Mouse (Mus musculus) heart, embryonic 12.5 days (tissue): ENCODE results near the gene Cfap61. TPM values are rescaled to one million over a fixed set of nuclear protein-coding genes. Genes with fewer than 3 reads are reported as not detected.

Experiments
- ATAC-seq: fragments of 200-750 bp; cut with Nextera tagmentation; 2 replicates; pipeline ENCODE4 v1.8.0; 2017; ENCODE audit warnings: moderate TSS enrichment, moderate library complexity; ENCODE audit not compliant: insufficient number of reproducible peaks, low FRiP score
- H3K27ac ChIP-seq: fragments of 300-500 bp; sonication (generic); 2 replicates; pipeline ENCODE4 v1.5.1; 2016; ENCODE audit warnings: mild to moderate bottlenecking, moderate library complexity; ENCODE audit not compliant: poor library complexity, severe bottlenecking
- H3K27me3 ChIP-seq: fragments of 300-500 bp; sonication (generic); replicated peaks from 2 replicates; pipeline ENCODE4 v1.6.1; 2016; ENCODE audit warnings: mild to moderate bottlenecking, moderate library complexity
- H3K36me3 ChIP-seq: fragments of 300-500 bp; sonication (generic); 2 replicates; pipeline ENCODE4 v1.6.1; 2016; ENCODE audit warnings: mild to moderate bottlenecking, moderate library complexity
- H3K4me1 ChIP-seq: fragments of 300-500 bp; sonication (generic); replicated peaks from 2 replicates; pipeline ENCODE4 v1.6.1; 2016; ENCODE audit warnings: mild to moderate bottlenecking
- H3K4me2 ChIP-seq: fragments of 300-500 bp; sonication (generic); 2 replicates; pipeline ENCODE4 v1.6.1; 2016; ENCODE audit warnings: mild to moderate bottlenecking, moderate library complexity
- H3K4me3 ChIP-seq: fragments of 300-500 bp; sonication (generic); 2 replicates; pipeline ENCODE4 v1.5.1; 2016; ENCODE audit warnings: mild to moderate bottlenecking
- H3K9ac ChIP-seq: fragments of 300-500 bp; sonication (generic); 2 replicates; pipeline ENCODE4 v1.6.1; 2016; ENCODE audit warnings: mild to moderate bottlenecking, moderate library complexity
- H3K9me3 ChIP-seq: fragments of 300-500 bp; sonication (generic); replicated peaks from 2 replicates; pipeline ENCODE4 v1.6.1; 2016; ENCODE audit warnings: mild to moderate bottlenecking, moderate library complexity
- WGBS: fragments of 180-500 bp; shearing (Covaris S2); methylation state at CpG from one replicate; pipeline ENCODE4 v1.1.7; 2016; 5-methylcytosine and 5-hydroxymethylcytosine counted together
- polyA plus RNA-seq: library from polyadenylated mRNA; unstranded; fragments of >200 nt; fragmentation: Nextera tagmentation; extraction: Ambion mirVana; gene quantifications from 2 replicates; pipeline ENCODE4 v1.2.1, GENCODE M21; 2016

The Cfap61 gene
- polyA plus RNA-seq, 1 experiment from 2014 or later = 0.59 TPM

GRCm38 (mm10) chr2:146224141-146224540, 289.6 kb downstream of the Cfap61 start:
- H3K4me2 ChIP-seq = no peak overlapping the region
- no peak overlapping the region for H3K27ac ChIP-seq
- no peak overlapping the region for H3K9ac ChIP-seq
- peaks cover 28% of the 10 kb centered on the region for H3K4me1 ChIP-seq
- H3K27me3 ChIP-seq = peaks cover 83% of the 10 kb centered on the region
- WGBS = 16% methylated on average over 7 of the region's 7 CpGs
- ATAC-seq = no peak
- no peak overlapping the region for H3K4me3 ChIP-seq
- no peaks in the 10 kb centered on the region for H3K9me3 ChIP-seq
- H3K36me3 ChIP-seq = no peaks in the 10 kb centered on the region

GRCm38 (mm10) chr2:146225818-146226217, 291.2 kb downstream of the Cfap61 start:
- ATAC-seq = no peak
- no peak overlapping the region for H3K4me2 ChIP-seq
- H3K27ac ChIP-seq = no peak overlapping the region
- H3K36me3 ChIP-seq = no peaks in the 10 kb centered on the region
- H3K4me3 ChIP-seq = no peak overlapping the region
- H3K9ac ChIP-seq = no peak overlapping the region
- WGBS = 19% methylated on average over 6 of the region's 6 CpGs
- H3K27me3 ChIP-seq = peaks cover 77% of the 10 kb centered on the region
- no peaks in the 10 kb centered on the region for H3K9me3 ChIP-seq
- peaks cover 23% of the 10 kb centered on the region for H3K4me1 ChIP-seq

- Histone ChIP-seq H3K27me3 (peaks cover 71% of the 10 kb centered on the region), H3K9ac (no peak overlapping the region), H3K4me2 (no peak overlapping the region), H3K27ac (no peak overlapping the region), H3K4me3 (no peak overlapping the region), H3K4me1 (peaks cover 19% of the 10 kb centered on the region), H3K36me3 (no peaks in the 10 kb centered on the region), H3K9me3 (no peaks in the 10 kb centered on the region)
- ATAC-seq = no peak
- WGBS = 6% methylated on average over 9 of the region's 9 CpGs
Observed at GRCm38 (mm10) chr2:146226484-146226883, 291.9 kb downstream of the Cfap61 start.

- WGBS = 51% methylated on average over 3 of the region's 3 CpGs
- H3K4me2 ChIP-seq = no peak overlapping the region
- H3K27me3 ChIP-seq = peaks cover 59% of the 10 kb centered on the region
- H3K27ac ChIP-seq = no peak overlapping the region
- no peak overlapping the region for H3K4me3 ChIP-seq
- no peak for ATAC-seq
- peaks cover 10% of the 10 kb centered on the region for H3K4me1 ChIP-seq
- H3K36me3 ChIP-seq = no peaks in the 10 kb centered on the region
- H3K9ac ChIP-seq = no peak overlapping the region
- no peaks in the 10 kb centered on the region for H3K9me3 ChIP-seq
Observed at GRCm38 (mm10) chr2:146227646-146228045, 293.1 kb downstream of the Cfap61 start.

GRCm38 (mm10) chr2:146228435-146228834, 293.9 kb downstream of the Cfap61 start:
- Histone ChIP-seq H3K27me3 (peaks cover 51% of the 10 kb centered on the region), H3K4me2 (no peak overlapping the region), H3K9ac (no peak overlapping the region), H3K36me3 (no peaks in the 10 kb centered on the region), H3K9me3 (no peaks in the 10 kb centered on the region), H3K27ac (no peak overlapping the region), H3K4me3 (no peak overlapping the region), H3K4me1 (peaks cover 2% of the 10 kb centered on the region)
- 73% methylated on average over 2 of the region's 2 CpGs for WGBS
- ATAC-seq = no peak

GRCm38 (mm10) chr2:146231485-146231884, 296.9 kb downstream of the Cfap61 start:
- 79% methylated on average over 2 of the region's 2 CpGs for WGBS

DNA sequence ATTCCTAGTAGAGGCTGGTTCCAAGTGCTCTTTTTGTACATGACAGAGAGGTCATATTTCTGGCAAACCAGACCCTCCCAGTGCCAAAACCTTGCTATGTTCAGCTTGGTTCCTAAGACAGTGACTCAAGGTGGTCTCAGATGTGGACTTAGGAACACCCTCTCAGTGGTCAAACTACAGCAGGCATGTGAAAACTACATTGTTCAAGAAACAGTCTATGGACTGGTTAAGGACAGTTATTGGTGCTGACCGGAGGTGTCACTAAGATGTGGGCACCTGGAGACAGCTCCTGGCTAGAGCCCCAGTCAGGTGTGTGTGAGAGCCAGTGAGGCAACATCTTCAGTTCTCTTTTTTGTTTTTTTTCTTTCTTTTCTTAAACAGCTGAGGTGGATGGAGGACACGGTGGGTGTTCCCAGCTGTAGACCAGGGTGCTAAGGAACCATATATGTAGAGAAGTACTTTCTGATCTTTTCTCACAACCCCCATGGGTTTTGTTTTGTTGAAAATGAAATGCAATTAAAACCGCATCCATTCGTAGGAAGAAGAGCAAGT, 304.7 kb downstream of the Cfap61 start:
- ATAC-seq = no peak
- Histone ChIP-seq H3K4me3 (no peak overlapping the region), H3K4me1 (no peaks in the 10 kb centered on the region), H3K9ac (no peak overlapping the region), H3K27me3 (no peaks in the 10 kb centered on the region), H3K9me3 (no peaks in the 10 kb centered on the region), H3K36me3 (peaks cover 8% of the 10 kb centered on the region; the same call in 1 of the 2 replicates), H3K27ac (no peak overlapping the region), H3K4me2 (no peak overlapping the region)
- WGBS = 82% methylated on average over 4 of the region's 4 CpGs

More at GRCm38 (mm10) chr2:146231485-146231884, 296.9 kb downstream of the Cfap61 start:
- no peak for ATAC-seq
- Histone ChIP-seq H3K4me2 (no peak overlapping the region), H3K4me3 (no peak overlapping the region), H3K27ac (no peak overlapping the region), H3K9ac (no peak overlapping the region), H3K4me1 (no peaks in the 10 kb centered on the region), H3K9me3 (no peaks in the 10 kb centered on the region), H3K36me3 (no peaks in the 10 kb centered on the region), H3K27me3 (peaks cover 26% of the 10 kb centered on the region)

GRCm38 (mm10) chr2:146244049-146244448, 309.5 kb downstream of the Cfap61 start:
- Histone ChIP-seq H3K4me1 (peaks cover 32% of the 10 kb centered on the region), H3K4me2 (no peak overlapping the region), H3K27me3 (no peaks in the 10 kb centered on the region), H3K9ac (no peak overlapping the region), H3K4me3 (no peak overlapping the region), H3K9me3 (no peaks in the 10 kb centered on the region), H3K36me3 (peaks cover 17% of the 10 kb centered on the region), H3K27ac (no peak overlapping the region)
- ATAC-seq = no peak
- WGBS = 93% methylated on average over 2 of the region's 2 CpGs

GRCm38 (mm10) chr2:146245401-146245800, 310.8 kb downstream of the Cfap61 start:
- Histone ChIP-seq H3K36me3 (peaks cover 23% of the 10 kb centered on the region), H3K9me3 (no peaks in the 10 kb centered on the region), H3K4me1 (peaks cover 32% of the 10 kb centered on the region), H3K9ac (no peak overlapping the region), H3K27me3 (no peaks in the 10 kb centered on the region), H3K4me3 (no peak overlapping the region), H3K27ac (0 out of 2 replicates have a peak overlapping the region, but pooled peaks have one; percentile 15), H3K4me2 (peak overlapping the region; percentile 11; the same call in 1 of the 2 replicates)
- WGBS = 46% methylated on average over 7 of the region's 7 CpGs
- no peak for ATAC-seq

- Histone ChIP-seq H3K27ac (no peak overlapping the region), H3K36me3 (peaks cover 18% of the 10 kb centered on the region), H3K4me3 (no peak overlapping the region), H3K9me3 (no peaks in the 10 kb centered on the region), H3K27me3 (no peaks in the 10 kb centered on the region), H3K9ac (no peak overlapping the region), H3K4me2 (no peak overlapping the region), H3K4me1 (peaks cover 32% of the 10 kb centered on the region)
- WGBS = 72% methylated on average over 4 of the region's 4 CpGs
- ATAC-seq = no peak
Observed at GRCm38 (mm10) chr2:146246409-146247075, 312.0 kb downstream of the Cfap61 start.

DNA sequence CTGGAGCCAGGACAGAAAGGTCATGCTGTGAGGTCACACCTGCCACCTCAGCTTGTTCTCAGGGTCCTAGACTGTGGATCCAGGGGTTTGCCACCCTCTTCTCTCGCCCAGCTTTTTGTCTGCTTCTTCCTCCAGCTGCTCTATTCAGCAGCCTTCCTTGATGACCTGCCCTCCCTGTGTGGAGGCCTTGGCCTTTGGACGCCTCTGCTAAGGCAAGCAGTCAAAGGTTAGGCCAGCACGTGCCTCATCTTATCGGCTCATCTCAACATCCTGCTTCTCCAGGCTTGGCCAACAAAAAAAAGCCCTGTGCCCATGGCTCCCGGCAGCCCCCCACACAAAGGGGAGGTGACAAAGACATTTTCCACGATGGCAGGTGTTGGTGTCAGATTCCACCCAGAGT, 313.0 kb downstream of the Cfap61 start:
- Histone ChIP-seq H3K4me2 (no peak overlapping the region), H3K27ac (no peak overlapping the region), H3K9me3 (no peaks in the 10 kb centered on the region), H3K36me3 (peaks cover 18% of the 10 kb centered on the region), H3K4me3 (no peak overlapping the region), H3K27me3 (no peaks in the 10 kb centered on the region), H3K4me1 (peaks cover 32% of the 10 kb centered on the region), H3K9ac (no peak overlapping the region)
- no peak for ATAC-seq
- WGBS = 23% methylated on average over 6 of the region's 6 CpGs
